Mouse (Mus musculus): ENCODE measurements around the gene Cntd1. TPM values are rescaled to one million over a fixed set of nuclear protein-coding genes. Genes with fewer than 3 reads are reported as not detected.
"Not testable (repeated sequence)": the region's sequence is repeated elsewhere in the genome, so short reads cannot be mapped to it uniquely, and the experiment has no call there.

Gene Cntd1
- polyA plus RNA-seq, 1 experiment, result 1.3 TPM

- no peak for TF ChIP-seq POLR2A (IDR thresholded peaks at IDR 0.05; ENCODE audit: borderline replicate concordance, control insufficient read depth, low read depth, low read length)
- no peak for TF ChIP-seq CTCF (IDR thresholded peaks at IDR 0.05; ENCODE audit: control insufficient read depth, insufficient read depth, low read length)
- H3K4me3 ChIP-seq (replicated peaks; ENCODE audit: control insufficient read depth, low read depth, low read length), result no peak overlapping the region
- H3K4me1 ChIP-seq (ENCODE audit: control insufficient read depth, insufficient read depth, low read length), result peaks cover 3% of the 10 kb centered on the region; the same call in 1 of the 2 replicates
- no peak overlapping the region for H3K27ac ChIP-seq (ENCODE audit: control insufficient read depth, insufficient read depth, low read depth, low read length, poor library complexity)
- 95% methylated on average over 1 of the region's 1 CpGs for WGBS
Measured at GRCm38 (mm10) chr11:101314567-101314966, 35.8 kb downstream of the Cntd1 start.

GRCm38 (mm10) chr11:101315082-101315650 is 36.4 kb downstream of the Cntd1 start:
- 79% methylated on average over 8 of the region's 8 CpGs for WGBS
- Histone ChIP-seq H3K4me3 (replicated peaks; ENCODE audit: control insufficient read depth, low read depth, low read length) (peak overlapping the region; percentile 97), H3K27ac (ENCODE audit: control insufficient read depth, insufficient read depth, low read depth, low read length, poor library complexity) (peak overlapping the region; percentile 51; the same call in 1 of the 2 replicates), H3K4me1 (ENCODE audit: control insufficient read depth, insufficient read depth, low read length) (peaks cover 3% of the 10 kb centered on the region; the same call in 1 of the 2 replicates)
- no peak for TF ChIP-seq POLR2A (IDR thresholded peaks at IDR 0.05; ENCODE audit: borderline replicate concordance, control insufficient read depth, low read depth, low read length)
- TF ChIP-seq CTCF (IDR thresholded peaks at IDR 0.05; ENCODE audit: control insufficient read depth, insufficient read depth, low read length), result no peak

GRCm38 (mm10) chr11:101315665-101316500 is 37.1 kb downstream of the Cntd1 start, which contains the start of gene Psme3:
Psme3 (plus strand) TSS chr11:101316213.
- H3K4me3 ChIP-seq (replicated peaks; ENCODE audit: control insufficient read depth, low read depth, low read length), result peak within 1 kb of the TSS; percentile 97
- H3K27ac ChIP-seq (ENCODE audit: control insufficient read depth, insufficient read depth, low read depth, low read length, poor library complexity), result peak within 1 kb of the TSS; percentile 97
- peaks cover 3% of the 10 kb centered on the region; the same call in 1 of the 2 replicates for H3K4me1 ChIP-seq (ENCODE audit: control insufficient read depth, insufficient read depth, low read length)
- TF ChIP-seq CTCF (IDR thresholded peaks at IDR 0.05; ENCODE audit: control insufficient read depth, insufficient read depth, low read length) (no peak), POLR2A (IDR thresholded peaks at IDR 0.05; ENCODE audit: borderline replicate concordance, control insufficient read depth, low read depth, low read length) (peak; percentile 94; the same call in 1 of the 2 replicates)
- under 1% methylated on average over 62 of the region's 62 CpGs for WGBS

- Histone ChIP-seq H3K4me3 (replicated peaks; ENCODE audit: control insufficient read depth, low read depth, low read length) (peak overlapping the region; percentile 97), H3K27ac (ENCODE audit: control insufficient read depth, insufficient read depth, low read depth, low read length, poor library complexity) (peak overlapping the region; percentile 97), H3K4me1 (ENCODE audit: control insufficient read depth, insufficient read depth, low read length) (peaks cover 3% of the 10 kb centered on the region; the same call in 1 of the 2 replicates)
- WGBS, result under 1% methylated on average over 17 of the region's 17 CpGs
- TF ChIP-seq POLR2A (IDR thresholded peaks at IDR 0.05; ENCODE audit: borderline replicate concordance, control insufficient read depth, low read depth, low read length) (no peak), CTCF (IDR thresholded peaks at IDR 0.05; ENCODE audit: control insufficient read depth, insufficient read depth, low read length) (no peak)
Measured at GRCm38 (mm10) chr11:101316501-101316917, 37.7 kb downstream of the Cntd1 start.

GRCm38 (mm10) chr11:101323609-101324008 is 44.8 kb downstream of the Cntd1 start:
- no peak for TF ChIP-seq POLR2A (IDR thresholded peaks at IDR 0.05; ENCODE audit: borderline replicate concordance, control insufficient read depth, low read depth, low read length)
- peak; percentile 77 for TF ChIP-seq CTCF (IDR thresholded peaks at IDR 0.05; ENCODE audit: control insufficient read depth, insufficient read depth, low read length)
- 30% methylated on average over 4 of the region's 4 CpGs for WGBS
- no peak overlapping the region for H3K27ac ChIP-seq (ENCODE audit: control insufficient read depth, insufficient read depth, low read depth, low read length, poor library complexity)
- H3K4me1 ChIP-seq (ENCODE audit: control insufficient read depth, insufficient read depth, low read length), result no peaks in the 10 kb centered on the region
- H3K4me3 ChIP-seq (replicated peaks; ENCODE audit: control insufficient read depth, low read depth, low read length), result no peak overlapping the region

GRCm38 (mm10) chr11:101324763-101325162 is 46.0 kb downstream of the Cntd1 start, which contains the start of gene Aoc2:
Aoc2 (plus strand) TSS chr11:101325063.
- TF ChIP-seq CTCF (IDR thresholded peaks at IDR 0.05; ENCODE audit: control insufficient read depth, insufficient read depth, low read length) (no peak), POLR2A (IDR thresholded peaks at IDR 0.05; ENCODE audit: borderline replicate concordance, control insufficient read depth, low read depth, low read length) (no peak)
- WGBS, result 83% methylated on average over 5 of the region's 5 CpGs
- Histone ChIP-seq H3K27ac (ENCODE audit: control insufficient read depth, insufficient read depth, low read depth, low read length, poor library complexity) (no peak within 1 kb of the TSS), H3K4me3 (replicated peaks; ENCODE audit: control insufficient read depth, low read depth, low read length) (no peak within 1 kb of the TSS), H3K4me1 (ENCODE audit: control insufficient read depth, insufficient read depth, low read length) (no peaks in the 10 kb centered on the region)

GRCm38 (mm10) chr11:101325201-101325600 is 46.4 kb downstream of the Cntd1 start:
- 88% methylated on average over 11 of the region's 11 CpGs for WGBS
- H3K4me1 ChIP-seq (ENCODE audit: control insufficient read depth, insufficient read depth, low read length), result not testable (repeated sequence)

GRCm38 (mm10) chr11:101326147-101326546 is 47.3 kb downstream of the Cntd1 start:
- H3K4me3 ChIP-seq (replicated peaks; ENCODE audit: control insufficient read depth, low read depth, low read length), result no peak overlapping the region
- TF ChIP-seq POLR2A (IDR thresholded peaks at IDR 0.05; ENCODE audit: borderline replicate concordance, control insufficient read depth, low read depth, low read length) (no peak), CTCF (IDR thresholded peaks at IDR 0.05; ENCODE audit: control insufficient read depth, insufficient read depth, low read length) (no peak)
- no peak overlapping the region for H3K27ac ChIP-seq (ENCODE audit: control insufficient read depth, insufficient read depth, low read depth, low read length, poor library complexity)
- WGBS, result 90% methylated on average over 11 of the region's 11 CpGs
- no peaks in the 10 kb centered on the region for H3K4me1 ChIP-seq (ENCODE audit: control insufficient read depth, insufficient read depth, low read length)

More at GRCm38 (mm10) chr11:101325201-101325600, 46.4 kb downstream of the Cntd1 start:
- H3K27ac ChIP-seq (ENCODE audit: control insufficient read depth, insufficient read depth, low read depth, low read length, poor library complexity); H3K4me3 ChIP-seq (replicated peaks; ENCODE audit: control insufficient read depth, low read depth, low read length): not testable (repeated sequence)

Data from bone marrow, adult 2 months (tissue).